Mouse (Mus musculus) adrenal gland (tissue): Measurements from ENCODE around the gene Tmprss6.

Experiments
- intact Hi-C: fragments of 180-260 bp; cut with DNase I; formaldehyde crosslinking; loops from one replicate; pipeline ENCODE4 v1.15.1; 2025

Gene Tmprss6

DNA sequence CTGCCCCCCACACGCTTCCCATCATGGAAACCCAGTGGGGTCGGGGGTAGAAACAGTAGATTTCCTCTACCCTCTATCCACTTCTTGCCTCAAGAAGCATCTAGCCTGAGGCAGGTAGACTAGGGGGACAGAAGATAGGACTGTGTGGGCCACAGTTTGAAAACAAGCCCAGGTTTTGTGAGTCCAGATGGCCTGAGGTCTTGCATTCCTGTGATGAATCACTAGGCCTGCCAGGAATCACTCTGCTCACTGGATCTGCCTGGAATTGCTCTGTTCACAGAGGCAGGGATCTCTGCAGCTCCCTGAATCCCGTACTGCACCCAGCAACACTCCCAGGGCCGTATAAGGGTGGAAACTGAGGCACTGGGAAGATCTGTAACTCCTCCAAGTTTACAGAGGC is 14.9 kb upstream of the Tmprss6 start:
- intact Hi-C loops, result no loop called here

DNA sequence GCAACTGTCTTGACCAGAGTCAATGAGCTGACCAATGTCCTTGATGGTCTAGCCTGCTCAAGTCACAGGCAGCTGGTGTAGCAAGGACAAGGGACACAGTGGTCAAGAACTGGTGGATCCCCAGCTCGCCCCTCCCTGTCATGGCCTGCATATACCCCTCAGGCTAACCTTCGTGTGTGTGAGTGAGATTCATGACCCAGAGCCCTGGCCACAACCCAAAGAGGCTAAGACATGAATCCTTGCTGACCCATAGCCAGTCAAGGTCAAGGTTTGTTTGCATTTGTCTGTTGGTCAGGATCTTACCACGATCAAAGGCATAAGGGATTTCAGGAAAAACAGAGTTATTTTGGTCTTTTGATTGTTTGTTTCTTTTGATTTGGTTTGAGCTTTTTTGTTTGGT is 14.1 kb upstream of the Tmprss6 start:
- intact Hi-C loops, result no loop called here

GRCm38 (mm10) chr15:78481448-78482000 is 13.1 kb upstream of the Tmprss6 start:
- intact Hi-C loops, result no loop called here

DNA sequence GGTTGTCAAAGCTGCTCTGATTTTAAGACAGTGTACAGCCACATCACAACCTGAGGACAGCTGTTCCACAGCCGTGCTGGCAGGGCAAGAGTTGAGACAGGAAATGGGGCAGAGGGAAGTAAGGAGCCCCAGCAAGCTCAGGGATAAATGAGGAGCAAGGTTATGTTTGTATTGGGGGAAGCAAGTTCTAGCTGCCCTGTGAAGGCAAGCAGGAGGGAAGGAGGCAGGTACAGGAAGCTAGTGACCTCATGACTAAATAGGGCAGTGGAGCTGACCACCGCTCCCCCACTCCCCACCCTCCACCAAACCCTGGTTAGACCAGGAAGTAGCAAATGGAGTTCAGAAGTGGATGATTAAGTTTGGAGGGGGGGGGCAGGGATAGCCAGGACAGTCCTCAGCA is 12.6 kb upstream of the Tmprss6 start:
- intact Hi-C loops, result no loop called here

- intact Hi-C loops, result no loop called here
These were observed 11.7 kb upstream of the Tmprss6 start for GRCm38 (mm10) chr15:78480111-78480510.

DNA sequence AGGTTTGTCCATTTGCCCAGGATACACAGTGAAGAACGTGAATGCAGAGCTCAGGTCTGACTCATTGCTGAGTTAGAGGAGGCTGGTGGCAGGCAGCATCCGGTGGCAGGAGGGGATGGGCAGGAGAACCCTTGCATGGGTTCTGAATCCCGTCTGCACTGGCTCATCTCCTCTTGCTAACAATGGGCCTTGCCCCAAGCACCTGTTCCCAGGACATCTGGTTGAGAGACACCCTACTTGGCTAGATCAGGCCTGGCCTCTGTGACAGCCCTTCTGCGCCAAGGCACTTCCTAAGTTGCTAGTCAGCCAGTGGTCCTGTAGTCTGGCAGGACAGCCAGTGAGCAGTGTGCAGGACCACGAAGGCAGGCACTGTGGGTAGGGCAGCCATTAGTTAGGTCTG is 11.0 kb upstream of the Tmprss6 start:
- intact Hi-C loops, result no loop called here

- intact Hi-C loops, result no loop called here
These were observed 9.6 kb upstream of the Tmprss6 start for GRCm38 (mm10) chr15:78478073-78478472.

DNA sequence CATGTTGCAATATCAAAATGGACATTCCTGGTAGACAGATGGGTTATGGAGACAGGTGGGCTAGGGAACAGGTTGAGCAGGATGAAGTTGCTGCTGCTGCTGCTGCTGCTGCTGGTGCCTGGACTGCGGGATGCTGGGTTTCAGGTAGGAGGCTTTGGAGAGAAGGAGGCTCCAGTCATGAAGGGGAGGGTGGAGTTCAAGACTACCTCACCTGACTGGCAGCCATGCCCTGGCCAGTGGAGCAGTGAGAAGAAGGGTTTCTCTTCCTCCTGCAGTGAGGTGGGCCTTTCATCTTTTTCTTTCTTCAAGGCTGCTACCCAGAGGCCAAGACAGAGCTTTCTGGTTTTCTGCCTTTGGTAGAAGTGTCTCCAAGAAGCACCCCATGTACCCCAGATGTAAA is 8.4 kb upstream of the Tmprss6 start:
- intact Hi-C loops, result no loop called here

GRCm38 (mm10) chr15:78475604-78476031 is 7.2 kb upstream of the Tmprss6 start:
- intact Hi-C loops, result no loop called here

DNA sequence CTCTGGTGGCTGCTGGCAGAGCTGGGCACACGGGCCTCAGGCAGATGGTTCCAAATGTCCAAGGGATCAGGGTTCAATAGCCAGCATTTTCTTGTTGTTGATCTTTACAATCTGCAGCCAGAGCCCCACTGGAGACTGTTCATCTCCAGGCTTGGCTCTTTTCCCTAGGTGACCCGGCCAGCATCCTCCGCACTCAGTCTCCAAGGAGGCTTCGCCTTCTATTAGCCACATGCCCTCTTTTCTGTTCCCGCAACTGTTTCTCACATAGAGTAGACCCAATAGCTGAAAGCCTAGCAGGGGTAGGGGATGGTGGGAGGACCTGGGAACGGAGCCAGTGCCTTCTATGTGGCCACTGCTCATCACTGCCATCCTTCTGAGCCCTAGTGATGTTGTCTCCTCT is 5.0 kb upstream of the Tmprss6 start:
- intact Hi-C loops, result no loop called here

GRCm38 (mm10) chr15:78471902-78472301 is 3.5 kb upstream of the Tmprss6 start:
- intact Hi-C loops, result no loop called here

- intact Hi-C loops, result no loop called here
These were observed 2.3 kb upstream of the Tmprss6 start for GRCm38 (mm10) chr15:78470495-78471276.

GRCm38 (mm10) chr15:78467570-78467969 is 864 bp downstream of the Tmprss6 start:
- intact Hi-C loops, result no loop called here

DNA sequence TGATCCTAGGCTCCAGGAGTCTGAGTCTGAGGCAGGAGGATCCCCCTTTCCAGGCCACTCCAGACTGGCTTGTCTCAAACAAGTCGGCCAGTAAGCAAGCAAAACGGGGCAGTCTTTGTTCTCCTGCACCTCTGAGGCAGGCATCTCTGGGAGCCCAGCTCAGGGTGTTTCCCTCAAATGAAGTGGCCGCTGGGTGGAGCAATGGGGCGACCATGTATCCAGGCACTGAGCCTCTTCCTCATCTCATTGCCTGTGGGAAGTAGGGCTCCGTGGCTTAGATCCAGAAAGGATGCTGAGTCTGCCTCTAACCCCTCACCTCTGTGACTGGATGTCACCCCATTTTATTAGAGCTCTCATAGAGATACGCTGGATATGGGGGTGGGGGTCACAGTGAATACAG is 1.6 kb downstream of the Tmprss6 start:
- intact Hi-C loops, result no loop called here

DNA sequence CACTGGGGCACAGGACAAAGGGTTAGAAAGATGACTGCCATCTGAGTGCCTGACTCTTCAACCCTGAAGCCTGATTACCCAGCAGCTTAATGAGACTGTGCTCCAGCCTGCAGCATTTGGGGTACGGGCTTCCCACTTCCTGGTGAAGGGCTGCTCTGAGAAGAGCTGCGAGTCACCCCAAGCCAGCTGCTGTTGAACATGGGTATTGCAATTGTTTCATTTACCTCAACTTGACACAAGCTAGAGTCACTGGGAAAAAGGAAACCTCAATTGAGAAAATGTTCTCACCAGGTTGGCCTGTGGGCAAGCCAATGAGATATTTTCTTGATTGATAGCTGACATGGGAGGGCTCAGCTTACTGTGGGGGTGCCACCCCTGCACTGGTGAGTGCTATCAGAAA is 5.5 kb downstream of the Tmprss6 start:
- intact Hi-C loops, result no loop called here

- intact Hi-C loops, result no loop called here
These were observed 11.2 kb downstream of the Tmprss6 start for GRCm38 (mm10) chr15:78457193-78457592.

GRCm38 (mm10) chr15:78456051-78456450 is 12.4 kb downstream of the Tmprss6 start:
- intact Hi-C loops, result no loop called here

- intact Hi-C loops, result no loop called here
These were observed 13.3 kb downstream of the Tmprss6 start for GRCm38 (mm10) chr15:78455168-78455567.

DNA sequence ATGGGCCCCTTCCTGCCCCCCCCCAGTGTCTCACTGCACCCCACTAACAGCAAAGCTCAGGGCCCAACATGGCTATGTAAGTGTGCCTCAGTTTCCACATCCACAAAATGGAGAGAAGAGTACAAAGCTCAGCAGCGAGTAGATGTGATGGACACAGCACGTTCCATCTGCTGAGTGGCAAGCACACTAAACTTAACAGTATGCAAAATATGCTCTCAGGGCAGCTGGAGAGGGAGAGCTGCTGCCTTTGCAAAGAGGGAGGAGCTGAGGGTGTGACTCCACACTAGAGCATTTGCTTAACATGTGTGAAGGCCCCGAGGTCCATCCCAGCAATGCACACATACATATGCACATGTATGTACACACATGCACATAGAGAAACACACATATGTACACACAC is 15.5 kb downstream of the Tmprss6 start:
- intact Hi-C loops, result no loop called here

- intact Hi-C loops, result no loop called here
These were observed 17.2 kb downstream of the Tmprss6 start for GRCm38 (mm10) chr15:78451201-78451600.

DNA sequence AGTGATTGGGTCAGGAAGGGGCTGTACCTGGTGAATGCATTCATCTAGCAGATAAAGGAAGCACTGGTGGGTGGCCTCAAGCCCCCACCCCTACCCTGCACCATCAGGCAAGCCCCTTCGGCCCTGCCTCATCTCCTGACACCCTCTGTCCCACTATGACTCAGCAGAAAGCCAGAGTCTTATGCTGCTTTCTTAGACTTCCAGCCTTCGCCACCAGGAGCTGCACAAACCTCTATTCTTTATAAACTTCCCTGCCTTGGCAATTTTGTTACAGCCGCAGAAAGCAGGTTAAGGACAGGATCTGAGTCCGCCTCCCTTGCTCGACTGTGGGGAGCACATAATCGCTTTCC is 18.0 kb downstream of the Tmprss6 start:
- intact Hi-C loops, result no loop called here

GRCm38 (mm10) chr15:78449694-78450418 is 18.6 kb downstream of the Tmprss6 start:
- intact Hi-C loops, result loop anchor here (5.0 kb wide), 1 partner anchor 62 kb away; no protein-coding TSS in a partner anchor
